In the genomic region with DNA sequence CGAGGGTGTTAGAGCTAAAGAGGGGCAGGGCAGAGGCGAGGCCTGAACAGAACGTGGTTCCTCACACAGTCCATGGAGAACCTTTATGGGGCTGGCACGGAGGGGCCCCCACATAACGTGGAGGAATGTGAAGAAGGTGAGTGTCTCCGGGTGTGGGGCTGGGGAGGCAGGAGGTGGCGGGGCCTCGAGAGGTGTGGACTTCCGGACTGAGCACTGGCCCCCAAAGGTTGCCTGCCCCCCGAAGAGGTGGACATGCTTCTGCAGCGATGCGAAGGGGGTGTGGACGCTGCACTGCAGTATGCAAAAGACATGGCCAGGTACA, we compare ENCODE assay signal across 16 mouse cellular contexts. TPM values are rescaled to one million over a fixed set of nuclear protein-coding genes. Genes with fewer than 3 reads are reported as not detected.
DNase-seq lines count a peak whose midpoint lies in the region; ATAC-seq and TF ChIP-seq lines count a peak whose summit lies in the region.
"Had no signal": no experiment of that assay in that cellular context is flagged by ENCODE, and none has a peak within 500 bp of the region (broad histone marks: within the 10 kb centered on the region; RNA-seq: fewer than 3 reads in every experiment).

No protein-coding gene starts in this region.

- 0 out of 2 replicates have a peak overlapping the region, but pooled peaks have one; percentile 10 for H3K4me3 ChIP-seq in hindbrain, embryonic 10.5 days
- no peak overlapping the region for H3K4me3 ChIP-seq in hindbrain, postnatal 0 days (ENCODE audit: low read length)
- H3K4me3 ChIP-seq in spleen, adult 2 months (ENCODE audit: extremely low read depth, insufficient read depth, insufficient read length), result no peak overlapping the region
- 0 out of 2 replicates have a peak overlapping the region, but pooled peaks have one; percentile 3 for H3K4me3 ChIP-seq in embryonic facial prominence, embryonic 10.5 days
- H3K4me3 ChIP-seq: forebrain, embryonic 13.5 days; gastrocnemius, adult 2 months had no signal

- peaks cover 11% of the 10 kb centered on the region; the same call in 1 of the 2 replicates for H3K36me3 ChIP-seq in hindbrain, embryonic 10.5 days
- no peaks in the 10 kb centered on the region for H3K36me3 ChIP-seq in hindbrain, postnatal 0 days (ENCODE audit: insufficient read depth, low read length)
- peaks cover 62% of the 10 kb centered on the region for H3K36me3 ChIP-seq in spleen, adult 2 months (ENCODE audit: control insufficient read depth, insufficient read depth, low read length)
- peaks cover 25% of the 10 kb centered on the region for H3K36me3 ChIP-seq in embryonic facial prominence, embryonic 10.5 days (replicated peaks)
- H3K36me3 ChIP-seq: heart, embryonic 15.5 days had no signal

- 94% methylated on average over 13 of the region's 13 CpGs for WGBS in hindbrain, embryonic 10.5 days
- 89% methylated on average over 13 of the region's 13 CpGs for WGBS in hindbrain, postnatal 0 days
- WGBS in spleen, adult 2 months, result 83% methylated on average over 13 of the region's 13 CpGs
- WGBS in embryonic facial prominence, embryonic 10.5 days, result 91% methylated on average over 13 of the region's 13 CpGs

- ATAC-seq in hindbrain, postnatal 0 days, result no peak
- ATAC-seq: forebrain, embryonic 13.5 days had no signal

- DNase-seq in hindbrain, embryonic 10.5 days (ENCODE audit: low spot score), result no peak
- no peak for DNase-seq in hindbrain, postnatal 0 days (ENCODE audit: low spot score)
- no peak for DNase-seq in spleen, adult 2 months (ENCODE audit: low read depth in 1 of 2, low spot score in 2 of 2)
- DNase-seq in spleen, postnatal 4 days (ENCODE audit: low spot score in 2 of 2), result no peak
- DNase-seq in embryonic facial prominence, embryonic 10.5 days (ENCODE audit: low spot score), result no peak
- no peak for DNase-seq in kidney, adult 18-20 months
- DNase-seq: adrenal gland, adult 2 months; adrenal gland, postnatal 25 days; cerebellum, adult 18-20 months; cerebellum, adult 9-11 months; cerebellum, postnatal 36 days; gastrocnemius, adult 2 months; gastrocnemius, postnatal 25 days had no signal

- no peak overlapping the region for H3K4me2 ChIP-seq in hindbrain, postnatal 0 days (ENCODE audit: low read depth, low read length)
- H3K4me2 ChIP-seq: forebrain, embryonic 13.5 days; heart, embryonic 15.5 days had no signal

- no peaks in the 10 kb centered on the region for H3K9me3 ChIP-seq in hindbrain, embryonic 10.5 days
- H3K9me3 ChIP-seq in hindbrain, postnatal 0 days (ENCODE audit: low read length), result no peaks in the 10 kb centered on the region
- H3K9me3 ChIP-seq in embryonic facial prominence, embryonic 10.5 days, result no peaks in the 10 kb centered on the region
- H3K9me3 ChIP-seq: forebrain, embryonic 13.5 days; heart, embryonic 15.5 days had no signal

- no peak for TF ChIP-seq POLR2A in spleen, adult 2 months (IDR thresholded peaks at IDR 0.05; ENCODE audit: low read depth, low read length)

- no peak overlapping the region for H3K27ac ChIP-seq in hindbrain, embryonic 10.5 days
- no peak overlapping the region for H3K27ac ChIP-seq in hindbrain, postnatal 0 days
- peak overlapping the region; percentile 92 for H3K27ac ChIP-seq in spleen, adult 2 months (ENCODE audit: insufficient read depth, low read length)
- no peak overlapping the region for H3K27ac ChIP-seq in embryonic facial prominence, embryonic 10.5 days (replicated peaks)
- H3K27ac ChIP-seq: forebrain, embryonic 13.5 days; gastrocnemius, adult 2 months; heart, embryonic 15.5 days had no signal

- H3K4me1 ChIP-seq in hindbrain, embryonic 10.5 days (replicated peaks), result peaks cover 49% of the 10 kb centered on the region
- H3K4me1 ChIP-seq in hindbrain, postnatal 0 days (ENCODE audit: insufficient read depth, low read length), result no peaks in the 10 kb centered on the region
- H3K4me1 ChIP-seq in spleen, adult 2 months (ENCODE audit: control insufficient read depth, insufficient read depth, insufficient read length), result peaks cover 46% of the 10 kb centered on the region; the same call in 1 of the 2 replicates
- peaks cover 41% of the 10 kb centered on the region for H3K4me1 ChIP-seq in embryonic facial prominence, embryonic 10.5 days

- no peak for TF ChIP-seq CTCF in hindbrain, postnatal 0 days (IDR thresholded peaks at IDR 0.05; ENCODE audit: low read depth)
- no peak for TF ChIP-seq CTCF in spleen, adult 2 months (IDR thresholded peaks at IDR 0.05; ENCODE audit: extremely low read depth, insufficient read depth, insufficient read length, insufficient replicate concordance)

- H3K27me3 ChIP-seq in hindbrain, embryonic 10.5 days (ENCODE audit: insufficient read depth, poor library complexity, severe bottlenecking), result peaks cover 46% of the 10 kb centered on the region
- H3K27me3 ChIP-seq in hindbrain, postnatal 0 days (ENCODE audit: insufficient read depth, low read length), result peaks cover 4% of the 10 kb centered on the region; the same call in 1 of the 2 replicates
- no peaks in the 10 kb centered on the region for H3K27me3 ChIP-seq in spleen, adult 2 months (ENCODE audit: control insufficient read depth, insufficient read depth, low read length)
- peaks cover 38% of the 10 kb centered on the region for H3K27me3 ChIP-seq in embryonic facial prominence, embryonic 10.5 days (replicated peaks; ENCODE audit: low read depth, poor library complexity, severe bottlenecking)
- H3K27me3 ChIP-seq: CH12.LX had no signal

- no peak overlapping the region for H3K9ac ChIP-seq in hindbrain, postnatal 0 days (replicated peaks; ENCODE audit: low read length)
- H3K9ac ChIP-seq: forebrain, embryonic 13.5 days; heart, embryonic 15.5 days had no signal

RNA-seq across cellular contexts. Expression of a gene that starts 4.8 kb away (rescaled TPM):
- polyA plus RNA-seq in hindbrain, embryonic 10.5 days (2016; fragmentation: Nextera tagmentation; extraction: Ambion mirVana), result 8.4 and 9.0 TPM in 2 replicates
- 2.9 and 3.3 TPM in 2 replicates for total RNA-seq in hindbrain, postnatal 0 days (2014; rRNA removed)
- 1.7 and 1.8 TPM in 2 replicates for polyA plus RNA-seq in hindbrain, postnatal 0 days (2015; fragmentation: Nextera tagmentation; extraction: Ambion mirVana)
- 492 and 574 TPM in 2 replicates for polyA plus RNA-seq in spleen, adult 2 months (2012; rRNA removed)
- polyA plus RNA-seq in embryonic facial prominence, embryonic 10.5 days (2016; fragmentation: Nextera tagmentation; extraction: Ambion mirVana), result 11.2 and 11.3 TPM in 2 replicates

RNA-seq across cellular contexts. Expression of a gene that starts 18.3 kb away (rescaled TPM):
- polyA plus RNA-seq in hindbrain, embryonic 10.5 days (2016; fragmentation: Nextera tagmentation; extraction: Ambion mirVana), result 261 and 268 TPM in 2 replicates
- total RNA-seq in hindbrain, postnatal 0 days (2014; rRNA removed), result 93.3 and 100 TPM in 2 replicates
- 143 TPM in 2 replicates for polyA plus RNA-seq in hindbrain, postnatal 0 days (2015; fragmentation: Nextera tagmentation; extraction: Ambion mirVana)
- polyA plus RNA-seq in spleen, adult 2 months (2012; rRNA removed), result 139 and 182 TPM in 2 replicates
- polyA plus RNA-seq in embryonic facial prominence, embryonic 10.5 days (2016; fragmentation: Nextera tagmentation; extraction: Ambion mirVana), result 312 and 316 TPM in 2 replicates

RNA-seq across cellular contexts. Expression of a gene that starts 25.0 kb away (rescaled TPM):
- polyA plus RNA-seq in hindbrain, embryonic 10.5 days (2016; fragmentation: Nextera tagmentation; extraction: Ambion mirVana), result 4.4 and 6.0 TPM in 2 replicates
- 11.6 and 19.1 TPM in 2 replicates for total RNA-seq in hindbrain, postnatal 0 days (2014; rRNA removed)
- polyA plus RNA-seq in hindbrain, postnatal 0 days (2015; fragmentation: Nextera tagmentation; extraction: Ambion mirVana), result 2.3 and 2.4 TPM in 2 replicates
- polyA plus RNA-seq in spleen, adult 2 months (2012; rRNA removed), result 50.4 and 64.5 TPM in 2 replicates
- 2.9 and 3.2 TPM in 2 replicates for polyA plus RNA-seq in embryonic facial prominence, embryonic 10.5 days (2016; fragmentation: Nextera tagmentation; extraction: Ambion mirVana)

RNA-seq across cellular contexts. Expression of a gene that starts 25.7 kb away (rescaled TPM):
- polyA plus RNA-seq in hindbrain, embryonic 10.5 days (2016; fragmentation: Nextera tagmentation; extraction: Ambion mirVana), result 681 and 705 TPM in 2 replicates
- total RNA-seq in hindbrain, postnatal 0 days (2014; rRNA removed), result 373 and 379 TPM in 2 replicates
- 757 and 762 TPM in 2 replicates for polyA plus RNA-seq in hindbrain, postnatal 0 days (2015; fragmentation: Nextera tagmentation; extraction: Ambion mirVana)
- polyA plus RNA-seq in spleen, adult 2 months (2012; rRNA removed), result 238 and 259 TPM in 2 replicates
- polyA plus RNA-seq in embryonic facial prominence, embryonic 10.5 days (2016; fragmentation: Nextera tagmentation; extraction: Ambion mirVana), result 618 and 672 TPM in 2 replicates

RNA-seq across cellular contexts. Expression of a gene that starts 32.9 kb away (rescaled TPM):
- polyA plus RNA-seq in hindbrain, embryonic 10.5 days (2016; fragmentation: Nextera tagmentation; extraction: Ambion mirVana), result 201 and 223 TPM in 2 replicates
- total RNA-seq in hindbrain, postnatal 0 days (2014; rRNA removed), result 17.2 and 17.9 TPM in 2 replicates
- 15.0 and 16.4 TPM in 2 replicates for polyA plus RNA-seq in hindbrain, postnatal 0 days (2015; fragmentation: Nextera tagmentation; extraction: Ambion mirVana)
- polyA plus RNA-seq in spleen, adult 2 months (2012; rRNA removed), result 297 and 409 TPM in 2 replicates
- polyA plus RNA-seq in embryonic facial prominence, embryonic 10.5 days (2016; fragmentation: Nextera tagmentation; extraction: Ambion mirVana), result 234 and 253 TPM in 2 replicates

Comparison
In these comparisons a context has a peak if more than half of its experiments do, and no peak if none do; other contexts are left out.
1. H3K4me3 ChIP-seq: peak in hindbrain, embryonic 10.5 days (single experiment) and embryonic facial prominence, embryonic 10.5 days (single experiment); none in hindbrain, postnatal 0 days (single experiment) and spleen, adult 2 months (single experiment).
2. RNA of a gene that starts 4.8 kb away (polyA plus RNA-seq): 492 to 574 TPM in spleen, adult 2 months; 11.2 to 11.3 TPM in embryonic facial prominence, embryonic 10.5 days, 8.4 to 9.0 TPM in hindbrain, embryonic 10.5 days and 1.7 to 1.8 TPM in hindbrain, postnatal 0 days; every median in the first group is over 10 times any median in the second.